Mouse (Mus musculus): Measurements from ENCODE around the gene Tfip11. TPM values are rescaled to one million over a fixed set of nuclear protein-coding genes. Genes with fewer than 3 reads are reported as not detected.
"Not testable (repeated sequence)": the region's sequence is repeated elsewhere in the genome, so short reads cannot be mapped to it uniquely, and the experiment has no call there.

Gene Tfip11
- polyA plus RNA-seq, 1 experiment from 2014 or later, result 12.0 TPM

DNA sequence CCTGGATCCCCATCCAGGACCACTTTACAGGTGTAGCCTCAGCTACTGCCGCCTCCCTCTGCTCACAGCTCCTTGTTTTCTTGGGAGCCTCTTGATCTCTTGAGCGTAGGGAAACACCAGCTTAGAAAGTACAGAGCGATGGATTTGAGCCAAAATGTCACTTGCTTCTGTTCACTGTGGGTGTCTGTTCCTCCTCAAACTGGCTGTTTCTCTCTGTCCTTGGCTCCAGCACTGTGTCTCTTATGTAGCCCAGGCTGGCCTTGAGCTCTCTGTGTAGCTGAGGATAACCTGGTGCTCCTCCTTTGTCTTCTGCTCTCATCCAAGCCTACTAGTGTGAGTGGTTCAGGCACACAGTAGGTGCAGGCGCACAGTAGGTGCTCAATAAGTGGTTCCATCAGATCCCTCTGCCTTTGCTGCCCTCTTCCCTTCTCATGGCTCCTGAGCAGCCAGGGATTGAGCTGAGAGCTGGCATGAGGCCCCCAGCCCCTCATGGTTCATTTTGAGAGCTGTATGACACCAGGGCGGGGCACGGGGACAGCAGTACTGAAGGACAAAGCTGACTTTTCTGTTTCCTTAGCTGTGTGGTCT, 25.3 kb upstream of the Tfip11 start:
- Histone ChIP-seq H3K9ac (no peak overlapping the region; the same call in 1 of the 2 replicates), H3K4me1 (replicated peaks) (peaks cover 73% of the 10 kb centered on the region), H3K27ac (replicated peaks) (peak overlapping the region; percentile 72), H3K36me3 (replicated peaks) (peaks cover 19% of the 10 kb centered on the region), H3K9me3 (replicated peaks) (no peaks in the 10 kb centered on the region), H3K4me2 (no peak overlapping the region), H3K4me3 (replicated peaks) (no peak overlapping the region), H3K27me3 (no peaks in the 10 kb centered on the region)
- WGBS (ENCODE audit: insufficient replicate concordance), result 68% methylated on average over 6 of the region's 6 CpGs
- no peak for ATAC-seq (ENCODE audit: insufficient read depth)

DNA sequence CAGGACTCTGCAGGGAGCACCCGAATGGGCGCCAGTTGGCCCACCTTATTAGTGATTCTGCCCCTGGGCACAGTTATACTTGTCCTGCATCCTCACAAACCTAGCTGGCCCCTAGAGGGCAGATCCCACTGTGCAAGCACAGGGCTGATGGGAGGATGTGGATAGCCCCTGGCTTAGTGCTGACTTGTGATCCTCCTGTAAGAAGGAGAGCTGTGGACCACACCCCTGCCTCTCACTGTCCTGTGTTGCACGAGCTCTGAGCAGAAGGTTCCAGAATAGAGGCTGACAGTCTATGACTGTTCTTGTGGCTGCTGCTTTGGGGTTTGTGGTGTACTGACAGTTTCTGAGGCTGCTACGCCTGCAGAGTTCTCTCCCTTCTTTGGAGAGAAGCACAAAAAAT, 24.5 kb upstream of the Tfip11 start:
- Histone ChIP-seq H3K9ac (no peak overlapping the region), H3K27ac (replicated peaks) (peak overlapping the region; percentile 72), H3K9me3 (replicated peaks) (no peaks in the 10 kb centered on the region), H3K36me3 (replicated peaks) (peaks cover 28% of the 10 kb centered on the region), H3K4me2 (no peak overlapping the region), H3K4me1 (replicated peaks) (peaks cover 64% of the 10 kb centered on the region), H3K27me3 (no peaks in the 10 kb centered on the region), H3K4me3 (replicated peaks) (no peak overlapping the region)
- ATAC-seq (ENCODE audit: insufficient read depth), result no peak
- WGBS (ENCODE audit: insufficient replicate concordance), result 60% methylated on average over 4 of the region's 4 CpGs

DNA sequence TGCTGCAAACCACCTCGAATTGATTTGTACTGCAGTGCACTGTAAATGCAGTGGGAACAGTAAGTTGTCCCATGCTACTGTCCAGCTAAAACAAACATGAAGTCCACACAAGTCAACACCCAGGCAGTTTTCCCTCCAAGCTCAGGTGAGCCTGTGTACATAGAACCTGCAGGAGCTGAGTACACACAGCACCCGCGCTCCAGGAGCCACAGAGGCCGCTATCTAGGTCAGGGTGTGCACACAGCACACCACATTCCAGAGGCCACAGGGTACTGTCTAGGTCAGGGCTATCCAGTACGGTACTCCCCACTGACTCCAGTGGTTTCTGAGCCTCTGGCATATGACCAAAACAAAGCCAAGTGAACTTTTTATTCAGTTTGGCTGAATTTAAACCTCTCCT, 23.8 kb upstream of the Tfip11 start:
- Histone ChIP-seq H3K4me2 (no peak overlapping the region), H3K9me3 (replicated peaks) (no peaks in the 10 kb centered on the region), H3K36me3 (replicated peaks) (peaks cover 34% of the 10 kb centered on the region), H3K4me1 (replicated peaks) (peaks cover 58% of the 10 kb centered on the region), H3K27me3 (no peaks in the 10 kb centered on the region), H3K4me3 (replicated peaks) (no peak overlapping the region), H3K27ac (replicated peaks) (peak overlapping the region; percentile 82), H3K9ac (no peak overlapping the region)
- ATAC-seq (ENCODE audit: insufficient read depth), result peak; percentile 89
- 68% methylated on average over 5 of the region's 5 CpGs for WGBS (ENCODE audit: insufficient replicate concordance)

DNA sequence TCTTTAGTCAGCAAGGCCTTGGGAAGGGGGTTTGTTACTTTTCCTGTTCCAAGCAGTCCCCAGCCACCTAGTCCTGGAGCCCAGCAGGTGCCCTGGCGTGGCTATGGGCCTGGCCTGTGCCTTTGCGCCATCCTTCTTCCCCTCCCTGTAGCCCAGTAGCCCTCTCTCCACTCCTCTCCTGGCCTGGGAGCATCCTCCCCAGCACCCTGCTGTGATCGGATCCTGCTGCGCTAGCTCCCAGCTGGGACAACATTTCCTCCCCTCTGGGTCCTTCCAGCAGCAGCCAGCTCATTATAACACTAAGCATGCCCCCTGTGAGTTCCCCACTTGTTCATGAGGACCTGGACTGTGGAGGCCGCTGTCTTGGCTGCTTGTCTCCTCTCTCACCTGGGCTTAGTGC, 20.3 kb upstream of the Tfip11 start:
- H3K27me3 ChIP-seq, result no peaks in the 10 kb centered on the region
- peaks cover 62% of the 10 kb centered on the region for H3K36me3 ChIP-seq (replicated peaks)
- no peak for ATAC-seq (ENCODE audit: insufficient read depth)
- no peak overlapping the region for H3K9ac ChIP-seq
- 77% methylated on average over 5 of the region's 5 CpGs for WGBS (ENCODE audit: insufficient replicate concordance)
- peaks cover 24% of the 10 kb centered on the region for H3K4me1 ChIP-seq (replicated peaks)
- no peak overlapping the region for H3K4me3 ChIP-seq (replicated peaks)
- no peak overlapping the region for H3K27ac ChIP-seq (replicated peaks)
- no peaks in the 10 kb centered on the region for H3K9me3 ChIP-seq (replicated peaks)
- H3K4me2 ChIP-seq, result no peak overlapping the region

DNA sequence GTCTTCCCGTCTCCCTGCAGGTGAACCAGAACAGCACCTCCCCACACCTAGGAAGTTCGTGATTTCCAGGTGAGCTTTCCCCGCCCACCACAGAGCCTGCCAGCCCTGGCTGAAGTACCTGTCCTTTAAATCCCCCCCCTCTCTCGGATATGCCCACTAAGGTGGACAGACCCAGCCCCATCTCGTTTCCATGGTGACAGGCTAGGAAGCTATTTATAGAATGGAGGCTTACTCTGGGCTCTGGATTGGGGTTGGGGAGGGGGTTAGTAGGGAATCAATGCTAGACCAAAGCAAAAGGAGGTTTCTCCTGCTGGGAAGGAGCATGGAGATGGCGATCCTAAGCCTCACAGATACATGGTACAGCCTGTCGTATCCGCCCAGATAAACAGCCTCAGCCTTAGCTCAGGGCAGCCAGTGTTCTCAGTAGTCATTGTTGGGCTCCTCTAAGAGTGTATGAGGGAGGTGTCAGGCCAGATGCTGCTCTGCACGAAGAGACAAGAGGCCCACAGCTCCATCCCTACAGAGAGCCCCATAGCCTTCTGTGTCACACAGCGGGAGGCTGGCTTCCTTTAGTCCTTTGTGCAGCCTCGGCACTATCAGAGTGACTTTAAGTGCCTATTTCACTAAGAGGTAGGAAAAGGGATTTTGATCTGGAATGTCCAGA, 12.8 kb upstream of the Tfip11 start:
- Histone ChIP-seq H3K9ac (no peak overlapping the region), H3K9me3 (replicated peaks) (no peaks in the 10 kb centered on the region), H3K4me3 (replicated peaks) (no peak overlapping the region), H3K27ac (replicated peaks) (no peak overlapping the region), H3K27me3 (no peaks in the 10 kb centered on the region), H3K4me2 (no peak overlapping the region), H3K4me1 (replicated peaks) (peaks cover 6% of the 10 kb centered on the region; the same call in 1 of the 2 replicates), H3K36me3 (replicated peaks) (peaks cover 62% of the 10 kb centered on the region)
- ATAC-seq (ENCODE audit: insufficient read depth), result no peak
- WGBS (ENCODE audit: insufficient replicate concordance), result 76% methylated on average over 11 of the region's 11 CpGs

DNA sequence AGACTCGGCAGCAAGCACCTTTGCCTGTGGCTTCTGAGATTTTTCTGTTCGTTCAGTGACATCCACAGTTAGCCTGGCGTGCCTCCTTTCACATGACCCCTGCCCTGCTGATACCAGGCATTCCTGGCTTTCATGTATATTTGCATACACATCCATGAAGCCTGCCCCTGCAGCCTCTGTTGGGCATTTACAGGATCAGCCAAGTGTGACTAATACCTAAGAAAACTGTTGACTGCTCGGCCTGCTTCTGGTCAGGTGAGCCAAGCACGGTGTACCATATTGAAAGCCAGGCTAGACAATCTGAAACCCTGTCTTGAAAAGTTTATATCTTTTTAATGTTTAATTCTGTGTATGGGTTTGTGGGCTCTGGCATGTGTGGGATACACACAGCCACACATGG, 9.7 kb upstream of the Tfip11 start:
- H3K27ac ChIP-seq (replicated peaks), result no peak overlapping the region
- H3K4me3 ChIP-seq (replicated peaks), result no peak overlapping the region
- WGBS (ENCODE audit: insufficient replicate concordance), result 75% methylated on average over 5 of the region's 5 CpGs
- peaks cover 38% of the 10 kb centered on the region for H3K36me3 ChIP-seq (replicated peaks)
- H3K4me2 ChIP-seq, result no peak overlapping the region
- no peak overlapping the region for H3K9ac ChIP-seq
- no peak for ATAC-seq (ENCODE audit: insufficient read depth)
- H3K9me3 ChIP-seq (replicated peaks), result no peaks in the 10 kb centered on the region
- H3K4me1 ChIP-seq (replicated peaks), result peaks cover 16% of the 10 kb centered on the region
- no peaks in the 10 kb centered on the region for H3K27me3 ChIP-seq

DNA sequence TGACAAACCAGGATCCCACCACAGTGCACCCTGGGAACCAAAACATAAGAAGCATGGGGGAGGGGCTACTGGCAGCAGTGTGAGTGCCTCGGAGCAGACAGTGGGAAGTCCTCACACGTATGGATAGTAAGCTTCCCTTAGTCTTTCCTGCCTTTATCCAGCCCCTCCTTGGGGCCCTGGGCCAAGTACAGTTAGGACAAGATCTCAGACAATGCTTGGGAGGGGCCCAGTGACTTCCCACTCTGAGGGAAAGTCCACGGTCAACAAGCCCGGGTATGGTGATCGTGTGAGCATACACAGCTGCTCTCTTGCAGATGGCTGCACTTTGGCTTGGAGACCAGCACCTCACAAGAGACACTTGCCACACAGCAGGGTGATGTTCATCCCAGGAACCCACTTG, 8.8 kb upstream of the Tfip11 start:
- Histone ChIP-seq H3K4me3 (replicated peaks) (no peak overlapping the region), H3K9ac (no peak overlapping the region), H3K4me2 (no peak overlapping the region), H3K27me3 (no peaks in the 10 kb centered on the region), H3K36me3 (replicated peaks) (peaks cover 30% of the 10 kb centered on the region), H3K27ac (replicated peaks) (no peak overlapping the region), H3K4me1 (replicated peaks) (peaks cover 16% of the 10 kb centered on the region), H3K9me3 (replicated peaks) (no peaks in the 10 kb centered on the region)
- no peak for ATAC-seq (ENCODE audit: insufficient read depth)
- WGBS (ENCODE audit: insufficient replicate concordance), result 33% methylated on average over 5 of the region's 5 CpGs

DNA sequence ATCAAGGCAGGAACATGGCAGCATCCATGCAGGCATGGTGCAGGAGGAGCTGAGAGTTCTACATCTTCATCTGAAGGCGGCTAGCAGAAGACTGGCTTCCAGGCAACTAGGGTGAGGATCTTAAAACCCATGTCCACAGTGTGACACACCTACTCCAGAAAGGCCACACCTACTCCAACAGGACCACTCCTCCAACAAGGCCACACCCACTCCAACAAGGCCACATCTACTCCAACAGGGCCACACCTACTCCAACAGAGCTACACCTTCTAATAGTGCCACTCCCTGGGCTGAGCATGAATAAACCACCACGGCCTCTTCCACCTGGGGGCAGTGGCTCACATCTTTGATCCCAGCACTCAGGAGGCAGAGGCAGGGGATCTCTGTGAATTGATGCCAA, 6.8 kb upstream of the Tfip11 start:
- ATAC-seq (ENCODE audit: insufficient read depth), result peak; percentile 69
- H3K9me3 ChIP-seq (replicated peaks); H3K27ac ChIP-seq (replicated peaks); H3K4me3 ChIP-seq (replicated peaks); H3K36me3 ChIP-seq (replicated peaks); H3K27me3 ChIP-seq; H3K9ac ChIP-seq; H3K4me2 ChIP-seq: not testable (repeated sequence)
- H3K4me1 ChIP-seq (replicated peaks), result peaks cover 21% of the 10 kb centered on the region
- 39% methylated on average over 2 of the region's 2 CpGs for WGBS (ENCODE audit: insufficient replicate concordance)

DNA sequence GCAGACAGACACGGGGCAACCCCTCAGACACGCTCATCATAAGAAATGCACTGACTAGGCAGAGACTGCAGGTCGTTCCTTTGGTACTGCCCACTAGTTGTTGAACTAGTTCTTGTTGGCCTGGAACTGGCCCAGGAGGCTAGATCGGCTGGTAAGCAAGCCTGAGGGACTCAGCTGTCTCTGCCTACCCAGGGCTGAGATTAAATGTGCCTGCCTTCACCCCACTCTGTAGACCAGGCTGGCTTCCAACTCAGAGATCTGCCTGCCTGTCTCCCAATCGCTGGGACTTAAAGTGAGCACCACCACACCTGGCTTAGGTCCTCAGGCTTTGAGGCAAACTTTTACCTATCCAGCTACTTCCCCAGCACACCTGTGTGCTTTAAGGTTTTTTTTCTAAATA, 5.8 kb upstream of the Tfip11 start:
- WGBS (ENCODE audit: insufficient replicate concordance), result 68% methylated on average over 5 of the region's 5 CpGs
- H3K4me3 ChIP-seq (replicated peaks), result no peak overlapping the region
- H3K9ac ChIP-seq, result no peak overlapping the region
- H3K4me2 ChIP-seq, result no peak overlapping the region
- no peaks in the 10 kb centered on the region for H3K9me3 ChIP-seq (replicated peaks)
- H3K27me3 ChIP-seq, result no peaks in the 10 kb centered on the region
- no peak for ATAC-seq (ENCODE audit: insufficient read depth)
- peaks cover 31% of the 10 kb centered on the region for H3K4me1 ChIP-seq (replicated peaks)
- H3K36me3 ChIP-seq (replicated peaks), result peaks cover 3% of the 10 kb centered on the region; the same call in 1 of the 2 replicates
- no peak overlapping the region for H3K27ac ChIP-seq (replicated peaks)

DNA sequence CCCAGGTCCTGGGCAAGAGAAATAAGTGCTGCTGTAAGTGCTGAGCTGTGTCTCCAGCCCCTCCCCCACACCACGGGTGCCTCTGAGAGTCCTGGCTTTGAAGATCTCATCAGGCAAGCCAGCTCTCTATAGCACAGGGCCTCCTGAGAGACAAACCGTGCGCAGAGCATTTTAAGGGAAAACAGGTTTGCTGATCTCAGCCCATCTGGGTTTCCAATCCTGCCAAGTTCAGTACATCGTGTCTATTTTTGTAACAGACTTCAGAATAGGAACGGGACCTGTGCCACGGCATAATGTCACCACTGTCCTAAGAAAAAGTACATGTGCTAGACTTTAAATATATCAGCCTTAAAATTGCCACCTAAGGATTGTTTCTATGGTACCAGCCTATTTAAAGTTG, 5.2 kb upstream of the Tfip11 start:
- WGBS (ENCODE audit: insufficient replicate concordance), result 60% methylated on average over 6 of the region's 6 CpGs
- Histone ChIP-seq H3K9me3 (replicated peaks) (no peaks in the 10 kb centered on the region), H3K4me3 (replicated peaks) (no peak overlapping the region), H3K9ac (no peak overlapping the region), H3K4me2 (no peak overlapping the region), H3K27ac (replicated peaks) (no peak overlapping the region), H3K4me1 (replicated peaks) (peaks cover 37% of the 10 kb centered on the region), H3K27me3 (no peaks in the 10 kb centered on the region), H3K36me3 (replicated peaks) (no peaks in the 10 kb centered on the region; the same call in 1 of the 2 replicates)
- no peak for ATAC-seq (ENCODE audit: insufficient read depth)

DNA sequence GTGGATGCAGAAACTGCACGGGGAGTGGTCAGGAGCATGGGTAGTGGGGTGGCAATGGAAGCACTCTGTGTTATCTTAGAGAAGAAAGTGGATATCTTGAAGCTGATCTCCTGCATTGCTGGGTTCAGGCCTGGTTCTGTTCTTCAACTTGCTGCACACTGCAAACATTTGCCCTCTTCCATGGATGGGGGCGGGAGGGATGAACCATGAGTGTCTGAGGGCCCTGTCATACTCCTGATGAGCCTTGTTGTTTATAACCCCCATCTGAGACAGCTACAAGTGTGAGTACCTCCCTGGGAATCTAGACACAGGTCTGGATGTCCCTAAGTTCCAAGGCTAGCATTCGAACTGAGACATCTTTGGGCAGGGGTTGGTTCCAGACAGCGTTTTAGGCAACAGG, 4.8 kb upstream of the Tfip11 start:
- no peaks in the 10 kb centered on the region for H3K27me3 ChIP-seq
- H3K4me2 ChIP-seq, result no peak overlapping the region
- H3K4me1 ChIP-seq (replicated peaks), result peaks cover 39% of the 10 kb centered on the region
- H3K4me3 ChIP-seq (replicated peaks), result no peak overlapping the region
- WGBS (ENCODE audit: insufficient replicate concordance), result 66% methylated on average over 4 of the region's 4 CpGs
- H3K36me3 ChIP-seq (replicated peaks), result no peaks in the 10 kb centered on the region
- no peak overlapping the region for H3K27ac ChIP-seq (replicated peaks)
- no peak overlapping the region for H3K9ac ChIP-seq
- no peak for ATAC-seq (ENCODE audit: insufficient read depth)
- no peaks in the 10 kb centered on the region for H3K9me3 ChIP-seq (replicated peaks)

DNA sequence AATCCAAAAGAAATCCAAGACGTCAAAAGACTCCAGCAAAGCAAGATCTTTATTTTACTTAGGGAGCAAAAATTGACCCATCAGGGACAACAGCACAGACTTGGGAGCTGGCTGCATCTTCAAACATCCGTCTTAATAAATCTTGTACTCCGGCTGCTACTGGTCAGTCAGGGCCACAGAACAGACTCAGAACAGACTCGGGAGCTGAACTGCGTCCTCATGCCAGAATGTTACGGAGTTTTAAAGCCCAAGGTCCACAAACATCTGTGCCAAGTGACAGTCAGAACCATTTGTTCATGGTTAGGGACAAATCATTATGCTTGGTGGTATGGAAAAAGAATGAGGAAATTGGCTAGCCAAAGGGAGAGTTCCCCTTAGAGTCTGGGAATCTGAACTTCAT, 2.9 kb upstream of the Tfip11 start:
- Histone ChIP-seq H3K27ac (replicated peaks) (no peak overlapping the region), H3K9me3 (replicated peaks) (no peaks in the 10 kb centered on the region), H3K27me3 (no peaks in the 10 kb centered on the region), H3K36me3 (replicated peaks) (peaks cover 8% of the 10 kb centered on the region), H3K4me1 (replicated peaks) (peaks cover 49% of the 10 kb centered on the region), H3K4me3 (replicated peaks) (no peak overlapping the region), H3K9ac (no peak overlapping the region), H3K4me2 (no peak overlapping the region)
- WGBS (ENCODE audit: insufficient replicate concordance), result 80% methylated on average over 6 of the region's 6 CpGs
- ATAC-seq (ENCODE audit: insufficient read depth), result no peak

Measured in liver, embryonic 15.5 days (tissue).